Mouse (Mus musculus): ENCODE data around the gene Ncam1. TPM values are rescaled to one million over a fixed set of nuclear protein-coding genes. Genes with fewer than 3 reads are reported as not detected.

The Ncam1 gene
- polyA plus RNA-seq, 1 experiment from 2014 or later: 493 TPM

DNA sequence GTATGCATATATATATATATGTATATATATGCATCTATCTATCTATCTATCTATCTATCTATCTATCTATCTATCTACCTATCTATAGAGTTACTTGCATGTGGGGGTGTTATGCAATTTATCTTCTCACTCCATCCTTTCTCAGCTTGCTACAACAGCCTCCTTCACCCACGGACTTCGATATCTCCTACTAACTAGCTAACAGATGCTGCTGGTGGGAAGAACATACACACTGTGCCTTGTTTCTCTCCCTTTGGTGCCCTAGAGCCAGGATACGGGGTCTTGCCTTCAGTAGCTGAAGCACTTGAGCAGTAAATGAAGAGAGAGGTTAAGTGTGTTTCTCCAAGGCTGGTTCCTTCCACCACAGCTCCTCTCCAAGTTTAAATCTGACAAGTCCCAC lies 289.6 kb downstream of the Ncam1 start:
- WGBS: 100% methylated on average over 3 of the region's 3 CpGs
- Histone ChIP-seq H3K36me3 (peaks cover 61% of the 10 kb centered on the region), H3K27ac (replicated peaks) (no peak overlapping the region)

DNA sequence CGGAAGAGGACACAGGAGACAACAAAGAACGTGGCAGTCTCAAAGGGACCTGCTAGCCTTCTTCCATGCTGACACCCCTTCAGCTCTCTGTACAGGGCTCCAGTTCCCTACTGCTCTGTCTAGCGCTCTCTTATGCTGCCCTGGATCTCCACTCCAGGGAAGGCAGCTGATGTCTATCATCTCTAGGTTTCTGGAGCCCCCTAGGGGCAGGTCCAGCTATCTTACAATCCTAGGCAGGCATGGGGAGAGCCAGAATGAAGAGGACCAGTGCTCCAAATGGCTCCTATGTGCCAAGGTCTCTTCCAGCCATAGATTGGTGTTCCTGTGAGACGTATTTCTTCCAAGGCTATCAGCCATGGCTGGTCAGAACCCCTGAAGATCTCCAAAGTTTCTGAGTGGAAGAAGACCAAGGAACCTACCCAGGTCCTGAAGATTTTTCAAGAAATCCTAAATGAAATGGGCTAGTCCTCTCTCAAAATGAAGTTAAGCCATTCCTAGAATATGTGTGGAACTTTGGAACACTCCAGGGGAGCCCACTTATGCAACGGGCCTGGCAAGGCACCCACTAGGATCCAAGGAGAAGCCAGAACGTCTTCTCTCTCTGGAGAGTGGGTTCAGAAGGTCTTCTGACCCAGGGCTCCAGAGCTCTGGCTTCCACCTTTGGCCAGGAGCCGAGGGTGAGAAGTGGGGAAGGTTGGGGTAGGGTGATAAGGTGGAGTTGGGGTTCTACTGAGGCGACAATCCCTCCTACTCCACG lies 290.7 kb downstream of the Ncam1 start:
- no peak for ATAC-seq (ENCODE audit: low FRiP score, low read depth)
- WGBS: 84% methylated on average over 9 of the region's 9 CpGs
- no peak overlapping the region for H3K9ac ChIP-seq
- no peak overlapping the region for H3K27ac ChIP-seq (replicated peaks)
- H3K4me2 ChIP-seq: no peak overlapping the region
- no peaks in the 10 kb centered on the region for H3K9me3 ChIP-seq
- peaks cover 64% of the 10 kb centered on the region for H3K36me3 ChIP-seq
- H3K27me3 ChIP-seq: no peaks in the 10 kb centered on the region
- no peak overlapping the region for H3K4me3 ChIP-seq
- no peaks in the 10 kb centered on the region for H3K4me1 ChIP-seq (replicated peaks)

More for the DNA sequence above, 289.6 kb downstream of the Ncam1 start:
- no peak overlapping the region for H3K4me2 ChIP-seq
- H3K27me3 ChIP-seq: no peaks in the 10 kb centered on the region
- no peaks in the 10 kb centered on the region for H3K9me3 ChIP-seq
- no peak overlapping the region for H3K9ac ChIP-seq
- H3K4me3 ChIP-seq: no peak overlapping the region
- no peak for ATAC-seq (ENCODE audit: low FRiP score, low read depth)
- no peaks in the 10 kb centered on the region for H3K4me1 ChIP-seq (replicated peaks)

DNA sequence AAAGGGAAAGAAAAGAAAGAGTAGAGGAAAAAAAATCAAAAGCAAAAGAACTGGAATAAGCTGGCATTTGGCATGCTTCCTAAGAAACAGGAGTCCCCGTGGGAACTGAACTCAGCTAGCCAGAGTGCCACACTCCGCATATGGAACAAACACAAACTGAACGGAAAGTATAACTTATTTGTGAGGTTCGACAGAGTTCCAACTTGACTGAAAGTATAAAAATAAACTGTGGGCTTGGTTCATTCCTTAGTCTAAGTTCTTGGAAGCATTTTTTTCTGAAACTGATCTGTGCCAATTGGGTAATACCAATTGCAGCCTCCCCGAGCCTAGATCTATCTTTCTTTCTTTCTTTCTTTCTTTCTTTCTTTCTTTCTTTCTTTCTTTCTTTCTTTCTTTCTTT lies 294.1 kb downstream of the Ncam1 start:
- Histone ChIP-seq H3K9ac (no peak overlapping the region), H3K36me3 (peaks cover 53% of the 10 kb centered on the region), H3K9me3 (no peaks in the 10 kb centered on the region), H3K4me2 (no peak overlapping the region), H3K4me3 (no peak overlapping the region), H3K27me3 (no peaks in the 10 kb centered on the region), H3K4me1 (replicated peaks) (no peaks in the 10 kb centered on the region), H3K27ac (replicated peaks) (no peak overlapping the region)
- no peak for ATAC-seq (ENCODE audit: low FRiP score, low read depth)
- WGBS: 68% methylated on average over 5 of the region's 5 CpGs

DNA sequence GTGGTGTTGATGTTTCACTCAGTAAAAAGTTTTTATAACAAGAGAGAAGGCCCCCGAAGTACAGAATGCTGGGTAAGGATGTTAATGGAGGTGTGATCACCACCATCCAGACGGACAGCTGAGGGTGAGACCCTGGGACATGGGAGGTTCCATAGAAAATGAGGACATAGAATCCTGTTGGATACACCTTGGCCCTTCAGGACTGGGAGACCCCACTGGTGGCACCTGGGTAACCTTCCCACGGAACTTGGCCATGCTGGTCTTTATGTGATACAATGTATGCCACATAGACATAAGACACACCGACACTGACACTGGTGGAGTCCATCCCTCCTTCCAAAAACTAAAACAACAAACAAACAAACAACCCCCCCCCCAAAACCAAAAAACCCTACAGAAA lies 296.5 kb downstream of the Ncam1 start:
- no peaks in the 10 kb centered on the region for H3K27me3 ChIP-seq
- 94% methylated on average over 4 of the region's 4 CpGs for WGBS
- H3K9me3 ChIP-seq: no peaks in the 10 kb centered on the region
- H3K4me2 ChIP-seq: no peak overlapping the region
- no peak overlapping the region for H3K4me3 ChIP-seq
- H3K9ac ChIP-seq: no peak overlapping the region
- H3K36me3 ChIP-seq: peaks cover 31% of the 10 kb centered on the region
- no peak overlapping the region for H3K27ac ChIP-seq (replicated peaks)
- H3K4me1 ChIP-seq (replicated peaks): no peaks in the 10 kb centered on the region
- no peak for ATAC-seq (ENCODE audit: low FRiP score, low read depth)

DNA sequence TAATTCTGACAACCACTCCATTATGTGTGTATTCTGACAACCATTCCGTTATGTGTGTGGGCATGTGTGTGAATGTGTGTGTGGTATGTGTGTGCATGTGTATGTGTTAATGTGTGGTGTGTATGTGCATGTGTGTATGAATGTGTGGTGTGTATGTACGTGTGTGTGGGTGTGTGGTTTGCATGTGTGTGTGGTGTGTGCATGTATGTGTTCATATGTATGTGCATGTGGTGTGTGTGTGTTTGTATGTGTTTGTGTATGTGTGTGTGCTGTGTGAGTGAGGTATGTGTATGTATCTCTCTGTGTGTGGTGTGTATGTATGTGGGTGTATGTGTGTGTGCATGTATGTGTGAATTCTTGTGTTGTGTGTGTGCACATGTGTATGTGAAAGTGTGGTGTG lies 298.8 kb downstream of the Ncam1 start:
- H3K36me3 ChIP-seq: peaks cover 7% of the 10 kb centered on the region; the same call in 1 of the 2 replicates
- no peaks in the 10 kb centered on the region for H3K4me1 ChIP-seq (replicated peaks)
- no peaks in the 10 kb centered on the region for H3K27me3 ChIP-seq
- no peak overlapping the region for H3K4me3 ChIP-seq
- H3K4me2 ChIP-seq: no peak overlapping the region
- 91% methylated on average over 2 of the region's 2 CpGs for WGBS
- no peak overlapping the region for H3K27ac ChIP-seq (replicated peaks)
- no peak for ATAC-seq (ENCODE audit: low FRiP score, low read depth)
- H3K9me3 ChIP-seq: no peaks in the 10 kb centered on the region
- H3K9ac ChIP-seq: no peak overlapping the region

DNA sequence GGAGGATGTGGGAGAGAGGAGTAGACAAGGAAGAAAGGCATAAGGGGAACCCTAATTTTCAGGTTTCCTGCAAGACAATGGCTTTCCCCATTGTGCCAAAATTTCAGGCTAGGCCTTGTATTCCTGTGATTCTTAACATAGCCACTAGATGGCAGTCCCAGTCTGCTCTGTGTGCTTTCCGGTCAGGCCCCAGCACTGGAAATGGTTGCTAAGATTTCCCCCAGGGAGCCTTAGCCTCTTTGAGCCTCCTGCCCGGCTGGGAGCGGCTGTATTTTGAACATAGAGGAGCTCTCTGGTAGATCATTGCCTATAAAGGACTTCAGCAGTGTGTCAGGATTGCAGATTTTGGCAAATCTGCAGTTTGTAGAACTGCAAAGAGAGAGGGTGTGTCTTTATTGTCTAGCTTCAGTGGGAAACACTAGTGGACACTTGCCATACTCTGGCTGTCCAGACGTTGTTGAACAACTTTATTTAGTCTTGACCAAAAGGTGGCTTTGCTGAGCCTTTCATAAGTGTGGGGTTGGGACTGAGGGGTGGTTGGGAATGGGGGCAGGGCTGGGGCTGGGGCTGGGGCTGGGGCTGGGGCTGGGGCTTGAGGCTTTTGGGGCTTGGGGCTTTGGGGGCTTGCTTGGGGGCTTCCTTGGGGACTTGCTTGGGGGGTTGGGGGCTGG lies 304.6 kb downstream of the Ncam1 start:
- Histone ChIP-seq H3K9me3 (no peaks in the 10 kb centered on the region), H3K36me3 (no peaks in the 10 kb centered on the region), H3K4me1 (replicated peaks) (peaks cover 12% of the 10 kb centered on the region), H3K4me3 (no peak overlapping the region), H3K9ac (no peak overlapping the region; the same call in 1 of the 2 replicates), H3K27me3 (0 out of 2 replicates have a peak, but pooled peaks cover 3% of the 10 kb centered on the region), H3K27ac (replicated peaks) (peak overlapping the region; percentile 60; the same call in 1 of the 2 replicates), H3K4me2 (peak overlapping the region; percentile 28)
- WGBS: 0% methylated on average over 4 of the region's 4 CpGs
- peak; percentile 77; the same call in 1 of the 2 replicates for ATAC-seq (ENCODE audit: low FRiP score, low read depth)

DNA sequence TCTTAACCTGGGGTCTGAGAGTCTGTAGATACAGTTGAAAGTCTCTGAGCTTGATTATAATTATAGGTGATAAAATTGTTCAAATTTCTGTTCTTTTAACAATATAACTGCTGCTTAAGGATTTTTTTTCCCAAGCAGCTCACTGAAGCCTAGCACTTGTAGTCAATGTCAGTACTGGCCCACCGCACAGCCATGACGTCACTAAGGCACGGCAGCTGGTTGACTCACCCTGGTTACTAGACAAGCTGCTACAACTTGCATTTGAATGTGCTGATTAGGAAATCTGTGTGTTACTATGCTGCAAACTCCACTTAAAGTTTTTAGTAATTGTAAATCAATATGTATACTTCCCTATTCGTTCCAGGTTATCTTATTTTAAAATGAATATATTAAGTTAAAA lies 308.1 kb downstream of the Ncam1 start:
- no peak for ATAC-seq (ENCODE audit: low FRiP score, low read depth)
- WGBS: 79% methylated on average over 4 of the region's 4 CpGs
- Histone ChIP-seq H3K9ac (no peak overlapping the region), H3K4me1 (replicated peaks) (peaks cover 25% of the 10 kb centered on the region), H3K27me3 (0 out of 2 replicates have a peak, but pooled peaks cover 3% of the 10 kb centered on the region), H3K27ac (replicated peaks) (no peak overlapping the region), H3K9me3 (no peaks in the 10 kb centered on the region), H3K4me2 (no peak overlapping the region), H3K36me3 (no peaks in the 10 kb centered on the region), H3K4me3 (no peak overlapping the region)

DNA sequence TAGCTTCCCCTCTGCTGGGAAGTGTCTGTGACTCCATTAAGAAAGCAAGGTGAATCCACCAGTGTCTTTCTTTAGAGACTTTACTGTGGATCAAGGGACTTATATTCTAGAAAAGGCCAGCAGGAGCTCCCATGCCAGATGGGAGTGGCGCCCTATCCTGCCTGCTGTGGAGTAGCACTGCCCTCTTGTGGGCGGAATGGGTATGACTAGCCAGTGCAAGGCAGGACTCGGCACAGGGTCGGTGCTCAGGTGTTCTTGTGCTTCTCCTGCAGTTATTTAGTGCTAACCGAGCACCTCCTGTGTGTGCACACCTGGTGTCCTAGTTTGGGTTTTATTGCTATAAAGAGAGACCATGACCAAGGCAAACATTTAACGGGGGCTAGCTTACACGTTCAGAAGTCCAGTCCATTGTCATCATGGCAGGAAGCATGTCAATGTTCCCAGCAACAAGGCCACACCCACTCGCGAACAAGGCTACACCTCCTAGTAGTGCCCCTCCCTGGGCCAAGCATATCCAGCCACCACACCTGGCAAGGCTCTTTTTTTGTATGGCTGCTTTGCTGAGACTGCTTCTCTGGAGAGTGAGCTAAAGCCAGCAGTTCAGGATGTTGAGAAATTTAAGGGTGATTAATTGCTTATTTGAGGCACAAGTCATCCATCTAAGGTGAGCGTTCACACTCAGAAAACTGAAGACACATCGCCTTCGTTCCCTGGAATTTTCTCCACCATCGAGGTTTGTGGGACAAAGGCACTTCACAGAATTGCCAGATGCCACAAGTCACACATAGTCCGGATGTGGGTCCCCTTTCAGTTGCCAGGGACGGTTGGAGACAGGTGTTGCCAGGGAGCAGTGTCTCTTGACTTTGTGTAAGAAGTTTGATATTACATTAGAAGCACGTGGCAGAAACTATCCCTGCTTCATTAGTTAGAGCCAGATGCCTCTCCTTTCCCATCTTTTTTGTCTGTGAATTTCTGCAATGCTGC lies 309.5 kb downstream of the Ncam1 start:
- no peaks in the 10 kb centered on the region for H3K9me3 ChIP-seq
- peak; percentile 71 for ATAC-seq (ENCODE audit: low FRiP score, low read depth)
- H3K27ac ChIP-seq (replicated peaks): no peak overlapping the region
- peak overlapping the region; percentile 40 for H3K4me2 ChIP-seq
- 0 out of 2 replicates have a peak, but pooled peaks cover 3% of the 10 kb centered on the region for H3K27me3 ChIP-seq
- H3K4me3 ChIP-seq: no peak overlapping the region
- no peaks in the 10 kb centered on the region for H3K36me3 ChIP-seq
- H3K9ac ChIP-seq: no peak overlapping the region
- 31% methylated on average over 16 of the region's 16 CpGs for WGBS
- H3K4me1 ChIP-seq (replicated peaks): peaks cover 24% of the 10 kb centered on the region

DNA sequence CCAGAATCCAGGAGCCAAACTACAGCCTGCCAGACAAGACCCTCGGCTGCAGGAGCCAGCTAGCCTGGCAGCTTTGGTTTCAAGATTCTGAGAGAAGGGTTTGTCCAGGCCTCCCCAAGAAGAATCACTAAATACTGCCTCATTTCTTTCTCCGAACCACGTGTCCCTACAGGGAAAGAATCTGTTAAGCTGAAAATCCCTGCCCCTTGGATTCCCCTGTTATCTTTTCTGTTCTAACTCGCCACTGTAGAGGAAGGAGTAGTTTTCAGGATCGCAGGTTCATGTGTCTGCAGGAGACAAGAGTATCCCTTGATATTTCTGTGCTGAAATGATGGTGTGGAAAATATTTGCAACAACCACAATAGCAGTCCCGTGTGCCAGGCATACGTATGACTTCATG lies 310.5 kb downstream of the Ncam1 start:
- no peak for ATAC-seq (ENCODE audit: low FRiP score, low read depth)
- H3K4me2 ChIP-seq: no peak overlapping the region
- no peak overlapping the region for H3K27ac ChIP-seq (replicated peaks)
- no peaks in the 10 kb centered on the region for H3K36me3 ChIP-seq
- H3K27me3 ChIP-seq: 0 out of 2 replicates have a peak, but pooled peaks cover 3% of the 10 kb centered on the region
- H3K9me3 ChIP-seq: no peaks in the 10 kb centered on the region
- 80% methylated on average over 7 of the region's 7 CpGs for WGBS
- H3K4me3 ChIP-seq: no peak overlapping the region
- H3K9ac ChIP-seq: no peak overlapping the region
- peaks cover 20% of the 10 kb centered on the region for H3K4me1 ChIP-seq (replicated peaks)

DNA sequence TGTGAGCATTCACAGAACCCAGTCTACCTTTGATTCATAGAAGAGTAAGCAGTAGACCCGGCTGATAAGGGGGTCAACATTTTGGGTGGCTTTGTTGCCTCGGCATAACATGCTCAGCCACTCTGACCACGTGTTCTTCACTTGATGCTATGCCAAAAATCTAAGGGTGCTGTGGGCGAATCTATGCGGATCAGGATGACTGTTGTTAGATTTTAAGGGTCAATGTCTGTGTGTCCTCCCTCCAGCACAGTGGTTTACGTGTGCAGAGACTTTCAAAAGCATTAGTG lies 311.1 kb downstream of the Ncam1 start:
- ATAC-seq (ENCODE audit: low FRiP score, low read depth): no peak
- H3K27ac ChIP-seq (replicated peaks): no peak overlapping the region

DNA sequence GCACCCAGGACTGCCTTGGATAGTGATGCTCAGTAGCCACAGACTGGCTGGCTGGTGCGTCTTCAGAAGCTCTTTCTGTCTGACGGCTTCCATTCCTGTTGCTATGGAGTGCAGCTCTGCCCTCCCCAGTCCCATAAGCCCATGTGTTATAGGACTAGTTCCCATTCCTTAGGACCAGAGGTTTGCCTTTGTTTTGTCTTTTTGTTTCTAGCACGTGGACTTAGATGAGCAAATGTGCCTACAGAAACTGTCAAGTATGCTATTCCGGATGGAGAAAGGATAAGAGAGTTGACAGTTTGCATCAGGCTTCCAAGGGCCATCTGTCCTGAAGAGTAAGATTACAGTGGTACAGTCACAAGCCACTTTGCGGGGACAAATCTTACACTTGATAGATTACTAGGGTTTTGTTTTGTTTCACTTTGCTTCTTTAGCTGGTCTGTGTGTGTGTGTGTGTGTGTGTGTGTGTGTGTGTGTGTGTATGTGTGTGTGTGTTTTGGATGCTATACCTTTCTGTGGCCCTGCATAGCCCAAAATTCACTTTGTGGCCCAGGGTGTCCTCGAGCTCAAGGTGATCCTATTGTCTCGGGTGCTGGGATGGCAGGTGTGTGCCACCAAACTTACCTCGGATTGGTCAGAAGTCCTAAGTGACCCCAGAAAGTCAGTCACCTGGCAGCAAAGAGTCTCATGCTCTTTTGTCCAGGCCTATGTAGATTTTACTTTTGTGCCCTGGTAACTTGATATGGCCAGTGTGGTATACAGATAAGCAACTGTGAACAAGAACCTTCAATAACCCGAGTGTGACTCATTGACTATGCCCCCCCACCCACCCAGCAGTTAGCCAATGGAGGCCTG lies 311.7 kb downstream of the Ncam1 start:
- Histone ChIP-seq H3K9ac (no peak overlapping the region), H3K36me3 (no peaks in the 10 kb centered on the region), H3K27ac (replicated peaks) (no peak overlapping the region), H3K9me3 (no peaks in the 10 kb centered on the region), H3K4me1 (replicated peaks) (peaks cover 20% of the 10 kb centered on the region), H3K4me3 (no peak overlapping the region), H3K27me3 (no peaks in the 10 kb centered on the region), H3K4me2 (no peak overlapping the region)
- 73% methylated on average over 9 of the region's 9 CpGs for WGBS
- no peak for ATAC-seq (ENCODE audit: low FRiP score, low read depth)

More for the DNA sequence above, 311.1 kb downstream of the Ncam1 start:
- Histone ChIP-seq H3K4me3 (no peak overlapping the region), H3K4me2 (no peak overlapping the region), H3K27me3 (0 out of 2 replicates have a peak, but pooled peaks cover 2% of the 10 kb centered on the region), H3K9me3 (no peaks in the 10 kb centered on the region), H3K4me1 (replicated peaks) (peaks cover 20% of the 10 kb centered on the region), H3K36me3 (no peaks in the 10 kb centered on the region), H3K9ac (no peak overlapping the region)
- WGBS: 85% methylated on average over 6 of the region's 6 CpGs
